Mouse (Mus musculus) lung, embryonic 16.5 days (tissue): ENCODE measurements around the gene Vps9d1. TPM values are rescaled to one million over a fixed set of nuclear protein-coding genes. Genes with fewer than 3 reads are reported as not detected.
"Not testable (repeated sequence)": the region's sequence is repeated elsewhere in the genome, so short reads cannot be mapped to it uniquely, and the experiment has no call there.

Experiments used
- ATAC-seq: fragments of 200-750 bp; cut with Nextera tagmentation; 2 replicates; pipeline ENCODE4 v1.8.0; 2017; ENCODE audit warnings: low read depth, mild to moderate bottlenecking, moderate library complexity
- H3K27ac ChIP-seq: fragments of 300-500 bp; sonication (generic); 2 replicates; pipeline ENCODE4 v1.5.1; 2014; ENCODE audit warnings: mild to moderate bottlenecking, control low read depth, low read length
- H3K27me3 ChIP-seq: fragments of 300-500 bp; sonication (generic); 2 replicates; pipeline ENCODE4 v1.6.1; 2014; ENCODE audit warnings: low read depth, low read length, mixed read lengths; ENCODE audit not compliant: control insufficient read depth, insufficient read depth
- H3K36me3 ChIP-seq: fragments of 300-500 bp; sonication (generic); 2 replicates; pipeline ENCODE4 v1.6.1; 2014; ENCODE audit warnings: low read length; ENCODE audit not compliant: control insufficient read depth, insufficient read depth
- H3K4me1 ChIP-seq: fragments of 300-500 bp; sonication (generic); replicated peaks from 2 replicates; pipeline ENCODE4 v1.6.1; 2014; ENCODE audit warnings: low read length, mixed read lengths; ENCODE audit not compliant: control insufficient read depth, insufficient read depth
- H3K4me2 ChIP-seq: fragments of 300-500 bp; sonication (generic); 2 replicates; pipeline ENCODE4 v1.6.1; 2014; ENCODE audit warnings: low read depth, low read length, control low read depth
- H3K4me3 ChIP-seq: fragments of 300-500 bp; sonication (generic); 2 replicates; pipeline ENCODE4 v1.5.1; 2014; ENCODE audit warnings: mild to moderate bottlenecking, low read length, control low read depth
- H3K9ac ChIP-seq: fragments of 300-500 bp; sonication (generic); 2 replicates; pipeline ENCODE4 v1.6.1; 2014; ENCODE audit warnings: low read length, control low read depth
- H3K9me3 ChIP-seq: fragments of 300-500 bp; sonication (generic); 2 replicates; pipeline ENCODE4 v1.6.1; 2016; ENCODE audit warnings: low read length; ENCODE audit not compliant: control insufficient read depth
- WGBS: fragments of 180-500 bp; shearing (Covaris S2); extraction: QIAGEN DNeasy Blood & Tissue Kit; methylation state at CpG from one replicate; pipeline ENCODE4 v1.1.7; 2014; 5-methylcytosine and 5-hydroxymethylcytosine counted together
- polyA plus RNA-seq: library from polyadenylated mRNA; unstranded; fragments of >200 nt; fragmentation: Nextera tagmentation; extraction: Ambion mirVana; gene quantifications from 2 replicates; pipeline ENCODE4 v1.2.1, GENCODE M21; 2015

The Vps9d1 gene
- polyA plus RNA-seq, 1 experiment from 2014 or later = 23.2 TPM

DNA sequence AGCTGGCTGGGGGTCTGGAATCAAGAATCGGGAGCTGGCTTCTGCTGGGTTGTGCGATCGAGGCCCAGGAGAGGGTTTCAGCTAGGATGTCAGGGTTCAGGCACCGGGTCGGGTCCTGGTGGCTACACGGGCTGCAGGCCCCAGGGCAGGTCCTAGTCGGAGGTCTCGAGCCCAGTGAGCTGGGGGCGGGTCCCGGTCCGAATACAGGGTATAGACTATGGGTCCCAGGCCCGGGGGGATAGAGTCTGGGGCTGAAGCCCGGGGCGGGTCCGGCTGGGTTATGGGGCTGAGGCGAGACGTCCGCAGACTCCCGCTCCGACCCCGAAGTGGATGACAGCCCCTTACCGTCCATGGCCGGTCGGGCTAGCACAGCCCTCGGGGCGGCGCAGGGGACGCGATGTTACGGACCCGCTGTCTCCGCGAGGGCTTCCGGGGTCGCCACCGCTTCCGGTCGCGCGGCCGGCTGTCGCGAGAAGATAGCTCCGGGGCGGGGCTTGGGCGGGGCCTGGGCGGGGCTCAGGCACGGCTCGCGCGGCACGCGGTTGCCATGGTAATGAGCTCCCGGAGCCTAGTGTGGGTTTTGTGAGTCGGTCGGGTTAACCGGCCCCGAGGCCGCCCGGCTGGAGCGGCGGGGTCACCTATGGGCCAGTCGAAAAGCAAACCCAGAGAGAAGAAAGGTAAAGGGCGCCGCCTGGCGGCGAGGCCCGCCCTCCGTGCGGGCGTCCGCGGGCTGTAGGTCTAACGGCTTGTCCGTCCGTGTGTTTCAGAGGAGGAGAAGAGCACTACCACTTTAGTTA is 41.6 kb downstream of the Vps9d1 start, which contains the start of the genes Chmp1a and Spata33:
TSS of gene Chmp1a (minus strand) at position 443 of the 797 bp plus-strand sequence.
TSS of gene Spata33 (plus strand) at position 512 of the 797 bp plus-strand sequence.
- H3K27me3 ChIP-seq = no peaks in the 10 kb centered on the region
- peaks cover 13% of the 10 kb centered on the region for H3K4me1 ChIP-seq
- H3K9me3 ChIP-seq = no peaks in the 10 kb centered on the region
- peak within 1 kb of the TSS; percentile 98 for H3K9ac ChIP-seq
- H3K36me3 ChIP-seq = peaks cover 11% of the 10 kb centered on the region
- H3K4me3 ChIP-seq = peak within 1 kb of the TSS; percentile 92
- peak; percentile 97 for ATAC-seq
- peak within 1 kb of the TSS; percentile 88 for H3K4me2 ChIP-seq
- peak within 1 kb of the TSS; percentile 35 for H3K27ac ChIP-seq
- under 1% methylated on average over 62 of the region's 76 CpGs for WGBS

DNA sequence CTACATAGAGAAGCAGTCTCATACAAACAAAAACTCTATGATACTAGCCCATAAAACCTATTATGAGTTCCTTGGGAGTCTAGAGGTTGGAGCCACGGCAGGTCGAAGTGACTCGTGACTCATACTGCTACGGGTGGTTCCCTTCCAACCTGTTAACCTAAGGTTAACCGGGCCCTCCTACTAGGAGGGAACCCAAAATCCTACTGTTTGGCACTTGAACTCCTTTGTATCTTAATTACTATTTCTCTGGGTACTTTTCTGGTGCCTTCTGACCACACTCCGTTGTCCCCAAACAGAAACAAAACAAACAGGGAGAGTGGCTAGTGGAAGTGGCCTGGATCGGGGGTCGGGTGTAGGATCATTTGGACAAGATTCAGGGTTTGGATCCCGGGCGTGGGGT is 42.3 kb downstream of the Vps9d1 start:
- H3K4me3 ChIP-seq = peak overlapping the region; percentile 92

DNA sequence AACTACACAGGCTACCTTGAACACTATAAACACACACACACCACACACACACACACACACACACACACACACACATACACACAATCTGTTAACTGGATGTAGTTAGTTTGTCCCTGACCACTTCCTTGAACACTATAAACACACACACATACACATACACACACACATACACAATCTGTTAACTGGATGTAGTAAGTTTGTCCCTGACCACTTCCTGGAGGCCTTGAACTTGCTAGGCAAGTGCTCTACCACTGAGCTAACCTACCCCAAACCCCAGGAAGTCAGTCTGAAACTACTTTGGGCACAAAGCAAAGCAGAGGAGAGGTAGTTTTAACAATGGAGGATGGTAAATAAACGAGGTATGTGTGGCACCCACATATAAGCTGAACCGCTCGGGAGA is 50.6 kb downstream of the Vps9d1 start:
- Histone ChIP-seq H3K9me3 (no peaks in the 10 kb centered on the region), H3K4me2 (no peak overlapping the region), H3K4me1 (0 out of 2 replicates have a peak, but pooled peaks cover 4% of the 10 kb centered on the region), H3K27ac (no peak overlapping the region), H3K27me3 (no peaks in the 10 kb centered on the region), H3K36me3 (peaks cover 22% of the 10 kb centered on the region), H3K9ac (no peak overlapping the region), H3K4me3 (no peak overlapping the region)
- ATAC-seq = no peak
- 79% methylated on average over 3 of the region's 3 CpGs for WGBS

More for the DNA sequence above, 42.3 kb downstream of the Vps9d1 start:
- 0 out of 2 replicates have a peak overlapping the region, but pooled peaks have one; percentile 24 for H3K27ac ChIP-seq
- no peak for ATAC-seq
- H3K9ac ChIP-seq = peak overlapping the region; percentile 98
- peaks cover 17% of the 10 kb centered on the region for H3K36me3 ChIP-seq
- no peaks in the 10 kb centered on the region for H3K27me3 ChIP-seq
- H3K4me1 ChIP-seq = peaks cover 13% of the 10 kb centered on the region
- peak overlapping the region; percentile 88 for H3K4me2 ChIP-seq
- 36% methylated on average over 10 of the region's 10 CpGs for WGBS
- H3K9me3 ChIP-seq = no peaks in the 10 kb centered on the region

DNA sequence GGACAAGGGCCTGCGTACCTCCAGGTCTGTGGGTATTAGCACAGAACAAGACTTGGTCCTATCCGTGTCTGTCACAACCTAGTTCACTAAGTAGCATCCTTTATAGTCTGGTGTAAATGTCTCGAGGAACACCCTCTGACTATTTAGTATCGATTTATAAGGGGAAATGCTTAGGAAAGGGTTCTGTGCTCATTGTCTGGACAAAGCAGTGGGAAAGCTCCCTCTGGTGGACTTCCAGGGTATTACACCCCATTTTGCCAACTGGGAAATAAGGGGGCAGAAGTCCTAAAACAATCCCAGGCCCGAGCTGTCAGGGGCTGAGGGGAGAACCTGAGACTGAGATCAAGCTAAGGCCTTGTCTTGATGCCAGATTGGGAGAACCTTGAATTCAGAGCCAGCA is 51.9 kb downstream of the Vps9d1 start:
- H3K9ac ChIP-seq = no peak overlapping the region
- H3K9me3 ChIP-seq = no peaks in the 10 kb centered on the region
- H3K27ac ChIP-seq = no peak overlapping the region
- WGBS = 25% methylated on average over 5 of the region's 5 CpGs
- H3K27me3 ChIP-seq = no peaks in the 10 kb centered on the region
- no peak overlapping the region for H3K4me3 ChIP-seq
- peaks cover 18% of the 10 kb centered on the region for H3K36me3 ChIP-seq
- 0 out of 2 replicates have a peak, but pooled peaks cover 4% of the 10 kb centered on the region for H3K4me1 ChIP-seq
- H3K4me2 ChIP-seq = no peak overlapping the region
- ATAC-seq = no peak

DNA sequence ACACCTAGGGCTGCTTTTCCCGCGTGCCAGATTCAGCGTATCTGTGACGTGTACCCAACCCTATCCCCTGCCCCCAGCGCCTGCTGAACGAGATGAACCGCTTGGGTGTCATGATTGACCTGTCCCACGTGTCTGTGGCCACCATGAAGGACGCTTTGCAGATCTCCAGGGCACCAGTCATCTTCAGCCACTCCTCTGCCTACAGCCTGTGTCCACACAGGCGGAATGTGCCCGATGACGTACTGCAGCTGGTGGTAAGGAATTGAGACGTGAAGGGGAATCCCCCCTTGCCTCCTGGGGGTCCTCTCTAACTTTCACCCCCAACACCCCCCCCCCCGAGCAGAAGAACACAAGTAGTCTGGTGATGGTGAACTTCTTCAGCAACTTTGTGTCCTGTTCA is 54.3 kb downstream of the Vps9d1 start:
- Histone ChIP-seq H3K27me3 (no peaks in the 10 kb centered on the region), H3K4me2 (no peak overlapping the region), H3K9ac (no peak overlapping the region), H3K4me3 (no peak overlapping the region), H3K4me1 (0 out of 2 replicates have a peak, but pooled peaks cover 4% of the 10 kb centered on the region), H3K36me3 (peaks cover 7% of the 10 kb centered on the region), H3K9me3 (no peaks in the 10 kb centered on the region), H3K27ac (no peak overlapping the region)
- 34% methylated on average over 14 of the region's 14 CpGs for WGBS
- ATAC-seq = peak; percentile 64

DNA sequence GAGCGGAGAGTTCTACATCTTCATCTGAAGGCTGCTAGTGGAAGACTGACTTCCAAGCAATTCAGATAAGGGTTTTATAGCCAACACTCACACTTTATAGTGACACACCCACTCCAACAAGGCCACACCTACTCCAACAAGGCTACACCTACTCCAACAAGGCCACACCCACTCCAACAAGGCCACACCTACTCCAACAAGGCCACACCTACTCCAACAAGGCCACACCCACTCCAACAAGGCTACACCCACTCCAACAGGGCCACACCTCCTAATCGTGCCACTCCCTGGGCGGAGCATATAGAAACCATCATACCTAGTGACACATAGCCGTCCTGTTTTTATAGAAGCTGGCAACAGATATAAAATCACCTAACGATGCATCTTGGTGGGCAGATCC is 57.1 kb downstream of the Vps9d1 start:
- H3K27me3 ChIP-seq, H3K4me3 ChIP-seq, H3K9me3 ChIP-seq, ATAC-seq, H3K36me3 ChIP-seq, H3K4me1 ChIP-seq, H3K27ac ChIP-seq, H3K9ac ChIP-seq, H3K4me2 ChIP-seq: not testable (repeated sequence)
- 77% methylated on average over 5 of the region's 5 CpGs for WGBS

DNA sequence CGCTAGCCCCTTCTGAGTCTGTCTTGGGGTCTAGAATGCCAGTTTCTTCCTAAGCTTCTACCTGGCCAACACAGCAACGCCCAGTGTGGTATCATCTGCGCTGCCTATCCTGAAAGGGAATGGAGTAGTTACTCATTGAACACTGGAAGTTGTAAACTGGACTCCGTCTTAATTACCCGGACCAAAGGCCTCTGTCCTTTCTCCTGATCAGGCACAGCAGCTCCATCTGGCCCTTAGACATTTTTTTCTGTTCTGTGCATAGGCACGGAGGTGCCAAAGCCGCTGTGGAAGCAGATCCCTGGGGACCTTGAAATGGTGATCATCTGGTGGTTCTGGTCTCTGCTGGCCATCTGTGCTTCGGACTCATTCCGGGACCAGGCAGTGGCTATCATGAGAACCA is 60.4 kb downstream of the Vps9d1 start:
- H3K27ac ChIP-seq = no peak overlapping the region
- no peak overlapping the region for H3K9ac ChIP-seq
- H3K9me3 ChIP-seq = no peaks in the 10 kb centered on the region
- WGBS = 87% methylated on average over 9 of the region's 9 CpGs
- no peaks in the 10 kb centered on the region for H3K27me3 ChIP-seq
- ATAC-seq = no peak
- no peak overlapping the region for H3K4me2 ChIP-seq
- no peak overlapping the region for H3K4me3 ChIP-seq
- H3K36me3 ChIP-seq = no peaks in the 10 kb centered on the region
- peaks cover 8% of the 10 kb centered on the region for H3K4me1 ChIP-seq

Other genes starting within 250 kb of the Vps9d1 start
- gene Ankrd11, start 212.1 kb downstream of the Vps9d1 start, polyA plus RNA-seq = 23.9 and 25.8 TPM in 2 replicates
- 43.7 and 46.4 TPM in 2 replicates for gene Spg7, start 191.4 kb downstream of the Vps9d1 start, polyA plus RNA-seq
- 1,316 and 1,484 TPM in 2 replicates for gene Rpl13, start 152.0 kb downstream of the Vps9d1 start, polyA plus RNA-seq
- 0.73 and 0.83 TPM in 2 replicates for gene Cpne7, start 137.0 kb downstream of the Vps9d1 start, polyA plus RNA-seq
- gene Sult5a1, start 96.0 kb downstream of the Vps9d1 start, polyA plus RNA-seq = 21.2 and 24.7 TPM in 2 replicates
- 15.4 and 20.9 TPM in 2 replicates for gene Dpep1, start 68.1 kb downstream of the Vps9d1 start, polyA plus RNA-seq
- gene Chmp1a, start 41.6 kb downstream of the Vps9d1 start, polyA plus RNA-seq = 138 and 147 TPM in 2 replicates
- gene Spata33, start 41.5 kb downstream of the Vps9d1 start, polyA plus RNA-seq = 6.7 and 7.1 TPM in 2 replicates
- 30.0 and 30.1 TPM in 2 replicates for gene Cdk10, start 29.5 kb downstream of the Vps9d1 start, polyA plus RNA-seq
- gene Spata2l, start 18.1 kb downstream of the Vps9d1 start, polyA plus RNA-seq = 5.7 and 5.8 TPM in 2 replicates
- gene Zfp276, start 153 bp downstream of the Vps9d1 start, polyA plus RNA-seq = 22.0 and 23.1 TPM in 2 replicates
- gene Fanca, start 64.2 kb upstream of the Vps9d1 start, polyA plus RNA-seq = 23.4 and 29.4 TPM in 2 replicates
- gene Spire2, start 78.4 kb upstream of the Vps9d1 start, polyA plus RNA-seq = 0.96 and 1.2 TPM in 2 replicates
- 149 TPM in 2 replicates for gene Tcf25, start 119.4 kb upstream of the Vps9d1 start, polyA plus RNA-seq
- not detected in 2 replicates for gene Mc1r, start 152.8 kb upstream of the Vps9d1 start, polyA plus RNA-seq
- gene Tubb3, start 157.1 kb upstream of the Vps9d1 start, polyA plus RNA-seq = 5.8 and 11.0 TPM in 2 replicates
- 26.3 and 28.0 TPM in 2 replicates for gene Def8, start 169.2 kb upstream of the Vps9d1 start, polyA plus RNA-seq
- 48.3 and 53.6 TPM in 2 replicates for gene Afg3l1, start 223.6 kb upstream of the Vps9d1 start, polyA plus RNA-seq